Comparison of ENCODE assay signal across 13 mouse cellular contexts in the genomic region with DNA sequence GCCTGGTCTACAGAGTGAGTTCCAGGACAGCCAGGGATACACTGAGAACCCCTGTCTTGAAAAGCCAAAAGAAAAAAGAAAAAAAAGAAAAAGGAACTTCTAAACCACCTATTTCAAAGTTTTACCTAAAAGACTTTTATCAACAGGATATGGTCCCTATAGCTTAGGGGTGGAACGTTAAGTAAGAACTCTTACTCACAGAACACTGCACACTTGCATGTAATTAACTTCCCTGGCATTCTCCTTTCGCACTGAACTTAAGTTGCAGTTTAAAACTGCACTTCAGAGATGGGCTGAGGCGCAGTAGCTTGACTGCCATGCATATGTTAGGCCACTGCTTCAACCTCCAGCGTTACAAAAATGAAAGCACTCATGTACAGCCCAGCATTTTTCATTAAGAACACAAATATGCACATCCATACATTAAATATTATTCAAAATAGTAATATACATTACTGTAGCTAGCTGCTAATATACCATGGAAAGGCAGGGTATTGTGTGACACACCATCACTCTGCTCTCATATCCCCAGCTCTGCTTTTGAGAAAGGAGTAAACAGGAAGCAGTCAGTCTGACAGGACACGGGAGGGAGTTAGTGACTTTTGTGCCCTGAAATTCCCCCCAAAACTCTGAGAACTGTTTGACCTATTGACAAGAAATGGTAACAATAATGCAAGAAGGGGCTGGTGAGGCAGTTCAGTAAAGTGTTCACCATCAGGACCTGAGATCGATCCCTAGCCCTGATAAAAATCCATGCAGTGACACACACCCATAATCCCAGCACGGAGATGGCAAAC. TPM values are rescaled to one million over a fixed set of nuclear protein-coding genes. Genes with fewer than 3 reads are reported as not detected.
DNase-seq lines count a peak whose midpoint lies in the region; ATAC-seq and TF ChIP-seq lines count a peak whose summit lies in the region.
"Had no signal": no experiment of that assay in that cellular context is flagged by ENCODE, and none has a peak within 500 bp of the region (broad histone marks: within the 10 kb centered on the region; RNA-seq: fewer than 3 reads in every experiment).

No protein-coding gene starts in this region.

- H3K4me3 ChIP-seq in kidney, postnatal 0 days (replicated peaks; ENCODE audit: low read depth, low read length), result no peak overlapping the region
- H3K4me3 ChIP-seq: forebrain, embryonic 10.5 days; neural tube, embryonic 12.5 days had no signal

- no peaks in the 10 kb centered on the region for H3K27me3 ChIP-seq in kidney, postnatal 0 days (ENCODE audit: insufficient read depth, low read length)
- H3K27me3 ChIP-seq: neural tube, embryonic 12.5 days had no signal

- peaks cover 11% of the 10 kb centered on the region for H3K4me1 ChIP-seq in kidney, postnatal 0 days (replicated peaks; ENCODE audit: insufficient read depth, low read length)

- 0 out of 2 replicates have a peak overlapping the region, but pooled peaks have one; percentile 6 for H3K27ac ChIP-seq in kidney, postnatal 0 days
- H3K27ac ChIP-seq: forebrain, embryonic 10.5 days; neural tube, embryonic 12.5 days had no signal

- H3K9me3 ChIP-seq in kidney, postnatal 0 days (replicated peaks; ENCODE audit: low read length), result no peaks in the 10 kb centered on the region
- H3K9me3 ChIP-seq: forebrain, embryonic 10.5 days; neural tube, embryonic 12.5 days had no signal

- no peak overlapping the region for H3K4me2 ChIP-seq in kidney, postnatal 0 days (ENCODE audit: low read length)
- H3K4me2 ChIP-seq: neural tube, embryonic 12.5 days had no signal

- H3K36me3 ChIP-seq in kidney, postnatal 0 days (ENCODE audit: insufficient read depth, low read length), result no peaks in the 10 kb centered on the region
- H3K36me3 ChIP-seq: neural tube, embryonic 12.5 days had no signal

- no peak for DNase-seq in kidney, postnatal 0 days (ENCODE audit: low spot score)
- DNase-seq in kidney, postnatal 36 days, result no peak
- peak; percentile 53 for DNase-seq in CD4-positive helper T cell, adult 2 months (ENCODE audit: low read depth, low spot score)
- peak; percentile 54 for DNase-seq in MEL-GATA-1-ER (ENCODE audit: extremely low read depth, low read depth)
- no peak for DNase-seq in frontal cortex, postnatal 14 days (ENCODE audit: low spot score in 2 of 2)
- DNase-seq in c-Kit-positive CD71-positive TER-119-positive erythroid progenitor cells, embryonic 14.5 days (ENCODE audit: low spot score), result no peak
- DNase-seq: cerebellum, postnatal 36 days; kidney, adult 11 months; layer of hippocampus, postnatal 36 days; right cerebral cortex, postnatal 14 days had no signal

- no peak for TF ChIP-seq CTCF in kidney, postnatal 0 days (IDR thresholded peaks at IDR 0.05; ENCODE audit: low read depth)

- no peak for ATAC-seq in kidney, postnatal 0 days (replicated peaks; ENCODE audit: low FRiP score, low read depth)
- peak; percentile 49; the same call in 1 of the 2 replicates for ATAC-seq in megakaryocyte, adult 5-6 weeks (ENCODE audit: poor library complexity, severe bottlenecking)

- H3K9ac ChIP-seq in kidney, postnatal 0 days (ENCODE audit: low read depth, low read length), result no peak overlapping the region
- H3K9ac ChIP-seq: neural tube, embryonic 12.5 days had no signal

- WGBS in kidney, postnatal 0 days, result 60% methylated on average over 7 of the region's 7 CpGs

RNA-seq across cellular contexts. Expression of a gene that starts 13.0 kb away (rescaled TPM):
- polyA plus RNA-seq in kidney, postnatal 0 days (2015; fragmentation: Nextera tagmentation; extraction: Ambion mirVana), result 64.3 and 72.7 TPM in 2 replicates
- total RNA-seq in megakaryocyte, adult 5-6 weeks (2015), result 70.3 and 73.9 TPM in 2 replicates
- total RNA-seq in megakaryocyte, adult 5-6 weeks (2017), result 92.6 and 94.5 TPM in 2 replicates

Comparison
In these comparisons a context has a peak if more than half of its experiments do, and no peak if none do; other contexts are left out.
1. DNase-seq: peak in CD4-positive helper T cell, adult 2 months (single experiment) and MEL-GATA-1-ER (single experiment); none in kidney, postnatal 0 days (single experiment), kidney, postnatal 36 days (0 of 2), frontal cortex, postnatal 14 days (0 of 2) and c-Kit-positive CD71-positive TER-119-positive erythroid progenitor cells, embryonic 14.5 days (single experiment).